Mouse (Mus musculus): ENCODE results near the gene Aqp9.

- TF ChIP-seq CTCF (IDR thresholded peaks at IDR 0.05; ENCODE audit: insufficient read depth, low read depth, low read length) (no peak), POLR2A (IDR thresholded peaks at IDR 0.05; ENCODE audit: insufficient read depth, low read depth, low read length) (no peak)
Measured at GRCm38 (mm10) chr9:71094066-71094465, 74.4 kb downstream of the Aqp9 start.

Measured in olfactory bulb, adult 2 months (tissue).